Mouse (Mus musculus) gonadal fat pad, adult 2 months (tissue): ENCODE data around the gene App. TPM values are rescaled to one million over a fixed set of nuclear protein-coding genes. Genes with fewer than 3 reads are reported as not detected.

ENCODE experiments used
- DNase-seq: peaks from one replicate; pipeline ENCODE4 v3.0.0-alpha.2; 2012; ENCODE audit warnings: low read depth
- polyA plus RNA-seq: library from polyadenylated mRNA; depleted of rRNA; stranded (reverse); fragments of >200 nt; gene quantifications from 2 replicates; pipeline ENCODE4 v1.2.3, GENCODE M21; 2012

Gene App
- polyA plus RNA-seq, 1 experiment = 379 TPM

DNA sequence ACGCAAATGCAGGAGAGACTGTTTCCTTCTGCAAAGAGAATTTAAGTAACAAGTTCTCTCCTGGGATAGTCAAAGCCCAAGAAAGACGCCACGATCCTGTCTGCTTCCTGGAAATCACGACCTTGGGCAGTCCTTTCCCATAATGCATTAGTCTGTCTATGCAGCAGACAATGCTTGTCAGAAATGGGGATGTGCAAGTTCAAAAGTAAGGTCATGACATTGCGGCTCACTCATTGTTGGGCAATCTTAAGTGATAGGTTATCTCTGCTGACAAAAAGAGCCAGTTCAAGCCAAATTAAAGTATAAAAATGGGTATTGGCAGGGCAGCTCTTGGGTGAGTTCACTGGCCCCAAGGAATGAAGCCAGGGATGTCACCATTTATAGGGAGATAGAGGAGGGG, 51.6 kb downstream of the App start:
- no peak for DNase-seq

DNA sequence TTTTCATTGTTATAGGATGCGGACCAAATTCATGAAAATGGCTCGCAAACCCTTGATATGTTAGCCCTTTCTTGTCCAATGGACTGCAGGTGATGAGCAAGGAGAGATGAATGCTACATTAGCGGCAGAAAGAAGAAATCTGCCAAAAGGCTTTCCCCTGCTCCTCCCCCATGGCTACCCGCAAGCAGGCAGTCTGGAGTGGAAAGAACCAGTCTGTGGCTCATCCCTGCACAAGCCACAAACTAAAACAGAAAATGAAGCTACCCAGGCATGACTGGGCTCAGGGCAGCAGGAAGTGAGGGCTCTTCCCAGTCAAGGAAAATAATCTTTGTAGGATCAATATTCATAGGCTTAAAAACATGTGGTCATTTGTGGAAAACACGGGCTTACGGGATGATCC, 54.6 kb downstream of the App start:
- no peak for DNase-seq

DNA sequence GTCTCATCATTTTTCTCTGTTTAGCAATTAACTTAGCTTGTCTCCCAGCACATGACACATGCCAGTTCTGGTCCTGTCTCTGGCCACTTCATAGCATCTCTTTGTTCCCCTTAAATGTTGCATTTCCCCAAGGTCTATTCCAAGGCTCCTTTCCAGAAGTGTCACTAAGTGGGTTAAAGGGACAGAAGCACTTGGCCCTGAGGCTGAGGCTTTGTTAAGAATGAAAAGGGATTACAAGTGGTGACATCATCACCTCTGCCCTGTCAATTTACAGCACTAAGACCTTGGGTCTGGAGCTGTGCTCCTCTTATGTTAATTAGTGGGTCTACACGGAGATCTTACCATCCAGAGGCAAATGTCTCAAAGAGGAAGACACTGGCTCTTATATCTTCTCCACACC, 56.0 kb downstream of the App start:
- no peak for DNase-seq

DNA sequence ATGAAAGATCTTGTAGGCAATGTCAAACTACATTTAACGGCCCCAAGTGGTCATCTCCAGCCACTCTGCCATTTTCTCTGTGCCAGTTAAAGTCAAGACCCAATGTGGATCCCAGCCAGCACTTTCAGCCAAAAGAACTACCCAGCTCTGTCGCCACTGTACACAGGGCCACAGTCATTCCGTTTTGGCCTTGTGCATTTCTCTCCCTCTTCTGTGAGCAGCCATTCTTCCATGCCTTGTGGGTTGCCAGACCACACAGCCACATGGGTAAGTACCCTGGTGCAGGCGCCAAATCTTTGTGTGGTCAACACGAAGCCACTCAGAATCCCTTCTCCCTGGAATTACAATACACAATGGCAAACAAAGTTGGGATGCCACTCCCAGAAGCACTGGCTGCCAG, 57.7 kb downstream of the App start:
- DNase-seq = no peak

DNA sequence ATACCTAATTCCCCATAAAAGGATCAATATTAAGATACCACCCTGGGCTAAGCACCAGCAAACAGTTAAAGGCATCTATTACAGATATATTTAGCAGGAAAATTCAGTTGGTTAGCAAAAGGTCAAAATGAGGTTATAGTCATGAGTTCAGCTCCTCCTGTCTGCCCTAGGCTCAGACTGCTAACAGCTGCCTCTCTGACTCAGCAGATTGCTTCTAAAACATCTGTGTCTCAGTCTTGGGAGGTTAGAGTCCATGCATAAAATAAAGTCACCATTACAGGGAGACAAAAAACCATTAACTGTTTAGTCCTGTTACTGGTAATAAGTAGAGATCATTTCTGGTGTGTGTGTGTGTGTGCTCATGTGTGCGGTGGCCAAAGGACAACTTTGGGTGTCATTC, 58.8 kb downstream of the App start:
- no peak for DNase-seq

DNA sequence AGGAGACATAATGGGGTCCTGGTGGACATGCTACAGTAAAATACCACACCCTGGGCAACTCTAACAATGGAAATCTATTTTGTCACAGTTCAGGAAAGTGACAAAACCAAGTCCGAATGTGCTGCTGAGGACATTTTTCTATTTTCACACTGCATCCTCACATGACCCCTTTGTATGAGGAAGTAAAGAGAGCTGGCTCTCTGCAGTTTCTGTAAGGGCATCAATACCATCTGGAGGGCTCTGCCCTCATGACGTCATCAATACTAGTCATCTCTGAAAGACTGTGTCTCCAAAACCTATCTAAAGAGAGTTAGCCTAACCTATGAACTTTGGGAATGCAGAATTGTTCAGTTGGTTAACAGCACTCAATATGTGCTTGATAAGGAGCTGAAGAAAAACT, 59.6 kb downstream of the App start:
- no peak for DNase-seq

DNA sequence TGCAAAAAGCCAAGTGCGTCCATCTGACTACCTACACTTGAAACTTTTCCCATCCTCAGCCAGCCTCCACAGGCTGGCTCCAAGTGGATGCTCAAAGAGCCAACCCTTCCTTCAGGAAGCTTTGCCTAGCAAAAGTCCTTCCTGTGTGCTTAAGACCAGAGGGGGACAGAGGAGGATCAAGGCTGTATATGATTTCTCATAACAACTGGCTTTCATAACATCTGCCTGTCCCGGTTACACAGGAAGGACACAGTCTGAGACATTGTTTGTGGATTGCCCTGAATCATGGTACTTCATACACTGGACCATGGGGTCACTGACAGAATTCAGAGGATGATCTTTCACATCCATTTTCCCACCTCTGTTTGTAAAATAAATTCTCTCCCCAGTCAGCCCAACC, 61.3 kb downstream of the App start:
- DNase-seq = no peak

DNA sequence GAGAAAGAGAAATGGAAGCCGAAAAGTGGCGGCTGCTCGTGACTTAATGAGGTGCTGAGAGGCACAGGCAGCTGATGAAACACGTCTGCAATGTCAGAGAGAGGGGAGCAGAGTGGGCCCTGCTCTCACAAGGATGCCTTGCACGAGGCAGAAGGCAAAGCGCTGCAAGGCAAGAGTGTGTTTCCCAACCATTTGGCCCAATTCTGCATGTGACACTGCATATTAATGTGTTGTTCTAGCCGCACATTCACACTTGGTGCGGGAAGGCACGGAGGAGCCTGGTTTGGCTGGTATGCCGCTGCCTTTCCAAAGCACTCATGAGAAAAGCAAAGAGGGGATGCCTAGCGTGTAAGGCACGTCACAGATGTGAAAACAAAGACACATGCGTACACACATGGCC, 63.1 kb downstream of the App start:
- DNase-seq = no peak

DNA sequence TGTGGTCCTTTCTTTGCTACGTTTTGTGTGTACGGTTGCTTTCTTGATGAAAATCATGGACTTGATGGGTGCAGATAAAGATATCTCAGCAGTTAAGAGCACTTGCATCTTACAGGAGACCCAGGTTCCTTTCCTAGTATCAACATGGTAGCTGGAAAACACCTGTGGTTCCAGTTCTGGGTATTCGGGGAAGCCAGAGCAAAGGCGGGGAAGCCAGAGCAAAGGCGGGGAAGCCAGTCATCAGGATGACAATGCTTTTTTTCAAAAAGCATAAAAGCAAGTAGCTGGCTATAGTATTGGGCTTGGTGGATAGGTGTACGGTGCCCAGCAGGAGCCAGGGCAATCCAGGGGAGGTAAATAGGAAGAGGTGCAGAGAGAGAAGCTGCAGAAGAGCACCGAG, 65.1 kb downstream of the App start:
- DNase-seq = no peak

DNA sequence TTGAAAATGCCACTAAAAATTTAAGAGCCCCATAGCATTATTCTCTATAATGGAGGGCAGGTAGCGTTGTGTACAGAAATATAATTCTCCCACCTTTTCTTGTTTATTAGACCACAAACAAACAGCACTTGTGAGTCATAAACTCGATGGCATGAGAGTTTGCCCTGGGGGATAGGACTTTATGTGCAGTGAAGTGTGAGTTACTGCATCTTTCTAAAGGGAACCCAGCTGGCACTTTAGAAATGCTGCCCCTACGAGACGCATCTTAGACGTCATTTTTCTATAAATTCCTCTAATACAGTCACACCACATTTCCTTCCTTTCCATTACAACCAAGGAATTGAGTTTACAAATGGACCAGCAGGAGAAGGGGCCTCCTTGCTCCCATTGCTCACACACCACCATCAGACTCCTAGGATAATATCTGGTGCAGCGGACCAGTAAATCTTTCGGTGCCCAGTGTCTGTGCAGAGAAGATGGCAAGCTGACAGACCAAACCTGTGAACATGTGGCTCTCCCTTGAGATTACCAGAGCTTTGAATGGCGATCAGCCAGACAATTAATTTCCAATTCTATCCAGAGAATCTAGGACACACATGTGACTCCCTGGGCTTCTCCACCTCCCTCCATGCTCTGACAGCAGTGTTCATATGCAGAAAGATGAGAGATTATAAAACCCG, 66.8 kb downstream of the App start:
- DNase-seq = no peak

DNA sequence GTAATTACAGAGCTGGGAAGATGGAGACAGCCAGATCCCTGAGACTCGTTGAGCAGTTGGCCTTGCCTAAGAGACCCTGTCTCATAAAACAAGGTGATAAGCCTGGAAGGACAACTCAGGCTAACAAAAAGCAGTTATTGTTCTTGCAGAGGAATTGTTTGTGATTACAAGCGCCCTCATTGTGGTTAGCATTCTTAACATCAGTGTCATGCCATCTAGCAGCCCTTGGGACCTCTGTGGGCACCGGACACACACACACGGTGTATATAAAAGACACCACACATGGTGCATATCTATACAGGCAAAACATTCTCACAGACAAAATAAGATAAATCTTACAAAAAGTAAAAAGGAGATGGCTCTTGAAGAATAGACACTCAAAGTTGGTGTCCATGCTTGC, 68.0 kb downstream of the App start:
- DNase-seq = no peak

DNA sequence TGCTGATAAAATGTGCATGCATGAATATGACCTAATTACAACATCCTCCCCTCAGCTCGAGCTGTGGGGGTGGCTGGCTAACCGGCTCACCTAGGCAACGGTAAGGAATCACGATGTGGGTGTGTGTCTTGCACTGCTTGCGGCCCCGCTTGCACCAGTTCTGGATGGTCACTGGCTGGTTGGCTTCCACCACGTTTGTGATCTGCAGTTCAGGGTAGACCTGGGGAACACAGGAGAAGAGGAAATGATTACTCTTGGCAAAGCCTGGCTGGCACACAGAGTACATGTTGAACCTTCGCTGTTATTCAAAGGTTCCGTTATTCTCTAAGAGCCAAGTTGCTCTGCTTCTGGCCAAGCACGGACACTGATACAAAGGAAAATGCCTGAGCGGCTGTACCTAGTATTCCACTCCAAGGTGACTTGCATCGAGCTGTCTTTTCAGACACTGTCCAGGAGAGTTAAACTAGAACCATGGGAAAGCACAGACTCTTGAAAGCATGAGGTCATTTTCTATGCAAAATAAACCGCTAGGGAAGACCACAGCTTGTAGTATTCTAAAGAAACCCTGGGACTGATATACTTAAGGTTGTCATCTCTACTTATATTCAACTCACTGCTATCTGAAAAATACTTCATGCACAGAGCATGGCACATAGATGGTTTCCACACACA, 70.3 kb downstream of the App start:
- no peak for DNase-seq

DNA sequence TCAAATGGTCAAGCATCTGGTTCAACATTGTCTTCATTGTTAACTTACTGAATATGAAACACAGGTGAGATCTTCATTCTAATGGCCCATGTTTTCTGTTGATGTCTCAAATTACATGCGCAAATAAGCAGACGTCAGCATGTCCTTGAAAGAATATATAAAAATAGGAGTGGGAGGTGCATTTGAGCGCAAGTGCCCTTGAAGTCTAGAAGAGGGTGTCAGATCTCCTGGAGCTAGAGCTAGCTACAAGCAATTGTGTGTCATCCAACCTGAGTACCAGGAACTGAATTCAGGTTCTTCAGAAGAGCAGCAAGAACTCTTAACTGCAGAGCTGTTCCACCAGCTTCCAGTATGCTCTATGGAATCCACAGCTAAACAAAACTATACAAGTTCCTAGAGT, 72.0 kb downstream of the App start:
- no peak for DNase-seq

DNA sequence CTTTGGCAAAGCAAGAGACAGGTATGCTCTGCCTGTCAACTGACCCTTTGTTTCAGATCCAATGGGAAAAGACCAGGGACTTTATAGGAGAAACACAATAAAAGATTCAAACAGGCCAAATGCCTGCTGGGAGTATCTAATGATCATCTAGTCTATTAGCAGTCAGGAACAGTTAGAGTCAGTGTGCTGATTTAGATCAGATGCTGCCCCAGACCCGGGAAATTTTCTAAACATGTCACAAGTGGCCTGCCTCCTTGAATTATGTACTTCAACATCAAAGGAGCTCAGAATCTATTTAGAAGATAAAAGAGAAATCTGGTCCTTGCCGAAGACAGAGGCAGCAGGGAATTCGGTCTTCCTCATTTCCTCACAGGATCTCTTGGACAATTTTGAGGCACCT, 72.8 kb downstream of the App start:
- no peak for DNase-seq

DNA sequence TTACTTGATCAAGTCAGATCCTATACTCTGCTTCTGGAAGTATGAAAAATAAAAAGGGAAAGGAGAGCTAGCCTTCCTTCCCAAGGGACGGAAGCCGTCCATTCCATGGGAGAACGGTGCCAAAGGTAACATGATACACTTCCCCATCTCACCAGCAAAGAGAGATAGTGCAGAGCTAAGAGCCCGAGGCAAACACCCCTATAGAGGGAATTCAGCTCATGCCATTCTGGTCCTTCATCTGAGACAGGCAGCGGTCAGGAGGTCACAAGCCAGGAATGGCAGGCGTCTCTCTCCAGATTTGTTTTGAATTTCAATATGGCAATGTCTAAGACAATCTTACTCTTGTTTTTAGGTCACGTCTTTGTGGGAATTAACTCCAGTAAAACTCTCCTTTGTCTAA, 74.1 kb downstream of the App start:
- DNase-seq = no peak

DNA sequence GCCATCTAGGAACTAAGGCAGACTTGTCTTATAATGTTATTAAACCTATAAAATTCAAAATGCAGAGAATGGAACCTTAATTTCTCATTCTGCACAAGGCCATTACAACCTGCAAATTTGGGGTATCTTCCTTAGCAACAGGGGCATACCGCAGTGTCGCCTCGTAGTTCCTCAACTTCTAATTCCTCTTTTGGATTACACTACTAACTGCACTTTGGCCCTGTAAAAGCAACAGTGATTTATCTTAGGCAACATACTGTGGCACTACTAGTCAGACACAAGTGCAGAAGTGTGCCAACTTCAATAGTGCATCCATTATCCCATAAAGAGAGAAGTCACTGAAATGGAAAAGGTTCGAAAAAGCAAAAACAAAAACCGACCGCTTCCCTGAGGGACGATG, 74.5 kb downstream of the App start:
- no peak for DNase-seq

DNA sequence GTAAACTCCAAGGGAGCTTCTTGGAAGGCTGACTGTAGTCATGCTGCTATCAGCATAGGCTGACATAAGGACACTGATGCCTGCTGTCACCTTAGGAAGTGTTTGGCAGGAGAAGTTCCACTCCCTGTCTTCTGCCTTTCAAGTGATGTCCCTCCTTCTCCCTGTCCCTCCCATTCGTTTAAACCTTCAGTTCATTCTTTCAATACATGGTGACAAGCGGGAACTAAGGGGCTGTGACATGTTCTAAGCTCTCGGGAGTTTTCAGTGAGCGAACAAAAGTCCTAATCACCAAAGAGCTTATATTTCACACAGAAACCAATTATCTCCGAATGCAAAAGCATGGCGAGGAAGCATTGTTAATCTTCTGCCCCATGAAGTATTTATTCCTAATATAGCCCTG, 77.2 kb downstream of the App start:
- no peak for DNase-seq

DNA sequence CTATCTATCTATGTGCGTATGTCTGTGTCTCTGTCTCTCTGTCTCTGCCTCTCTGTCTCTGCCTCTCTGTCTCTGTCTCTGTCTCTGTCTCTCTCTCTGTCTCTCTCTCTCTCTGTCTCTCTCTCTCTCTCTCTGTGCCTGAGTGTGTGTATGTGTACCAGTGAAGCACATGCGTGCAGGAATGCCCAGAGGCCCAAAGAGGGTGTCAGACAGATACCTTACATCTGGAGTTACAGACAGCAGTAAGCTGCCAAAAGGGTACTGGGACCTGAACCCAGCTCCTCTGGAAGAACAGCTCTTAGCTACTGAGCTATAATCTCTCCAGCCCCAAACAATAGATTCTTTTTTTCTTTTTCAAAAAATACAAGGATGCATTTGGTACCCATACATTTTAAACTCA, 77.6 kb downstream of the App start:
- no peak for DNase-seq

DNA sequence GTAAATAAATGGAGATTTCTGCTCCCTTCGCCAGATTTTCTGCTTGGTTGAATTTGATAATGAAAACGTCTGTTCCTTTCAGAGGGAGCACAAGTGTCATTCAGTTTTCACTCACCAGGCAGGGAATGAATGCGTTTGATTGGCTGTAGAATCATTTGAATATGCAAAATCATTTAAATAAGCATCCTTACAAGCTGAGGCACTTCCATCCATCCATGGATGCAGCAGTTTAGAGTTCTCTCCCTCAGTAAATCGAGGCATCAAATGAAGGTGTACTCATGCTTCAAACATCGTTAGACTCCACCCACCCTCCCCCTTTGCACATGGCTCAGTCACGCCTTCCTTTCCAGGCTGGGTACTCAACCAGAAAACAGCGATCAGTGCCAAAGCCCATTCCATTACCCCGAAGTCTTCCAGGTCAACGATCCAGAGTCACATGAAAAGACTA, 80.9 kb downstream of the App start:
- no peak for DNase-seq

DNA sequence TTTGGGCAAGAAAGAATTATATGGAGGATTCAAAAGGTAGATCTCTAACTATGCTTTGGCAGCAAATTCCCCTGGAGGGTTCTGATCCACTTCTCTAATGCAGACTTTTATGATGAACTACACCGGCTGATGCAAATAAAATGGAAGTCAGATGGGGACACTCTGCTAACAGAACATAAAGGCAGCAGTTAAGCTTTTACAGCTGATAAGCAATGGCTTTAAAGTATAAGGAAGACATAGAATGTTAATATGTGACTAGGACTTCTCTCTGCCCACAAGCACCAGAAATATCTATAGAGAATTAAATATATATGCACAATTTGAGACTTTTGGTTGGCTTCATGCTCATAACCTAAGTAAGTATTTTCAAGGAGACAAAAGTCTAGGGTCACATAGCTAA, 81.4 kb downstream of the App start:
- DNase-seq = no peak

DNA sequence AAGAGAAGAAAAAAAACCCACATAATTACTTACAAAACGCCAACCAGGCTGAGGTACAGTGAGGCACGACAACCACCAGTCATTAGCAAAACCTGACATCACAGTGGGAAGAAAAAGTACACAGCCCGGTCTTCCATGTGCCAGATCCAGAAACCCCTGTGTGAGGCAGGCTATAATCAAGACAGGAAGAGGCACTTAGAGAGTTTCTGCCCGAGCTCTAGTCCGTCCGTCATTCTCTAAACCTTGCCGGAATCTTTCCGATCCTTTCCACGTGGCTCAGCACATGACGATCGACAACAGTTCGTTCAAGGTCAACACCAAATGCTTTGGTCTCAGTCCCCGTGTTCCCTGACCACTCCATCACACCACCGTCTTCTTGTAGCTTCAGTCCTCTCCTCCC, 82.6 kb downstream of the App start:
- DNase-seq = no peak

DNA sequence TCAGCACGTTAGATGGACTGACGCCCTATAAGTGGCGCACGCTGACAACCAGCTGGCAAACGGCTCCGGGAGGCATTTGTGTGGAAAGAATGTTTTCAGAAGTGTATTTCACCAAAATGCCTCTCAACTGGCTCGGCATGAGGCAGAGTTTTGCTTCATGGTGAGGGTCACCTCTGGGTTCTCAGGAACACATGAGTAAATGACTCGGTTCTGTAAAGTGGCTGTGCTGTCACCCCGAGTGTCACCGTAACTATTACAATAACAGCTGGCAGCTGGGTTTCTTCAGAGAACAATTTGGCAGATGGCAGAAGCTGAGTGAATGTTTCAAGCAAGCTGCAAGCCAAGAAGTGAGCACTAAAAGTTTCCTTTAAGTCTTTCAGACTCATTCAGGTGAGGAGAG, 85.4 kb downstream of the App start:
- DNase-seq = no peak

DNA sequence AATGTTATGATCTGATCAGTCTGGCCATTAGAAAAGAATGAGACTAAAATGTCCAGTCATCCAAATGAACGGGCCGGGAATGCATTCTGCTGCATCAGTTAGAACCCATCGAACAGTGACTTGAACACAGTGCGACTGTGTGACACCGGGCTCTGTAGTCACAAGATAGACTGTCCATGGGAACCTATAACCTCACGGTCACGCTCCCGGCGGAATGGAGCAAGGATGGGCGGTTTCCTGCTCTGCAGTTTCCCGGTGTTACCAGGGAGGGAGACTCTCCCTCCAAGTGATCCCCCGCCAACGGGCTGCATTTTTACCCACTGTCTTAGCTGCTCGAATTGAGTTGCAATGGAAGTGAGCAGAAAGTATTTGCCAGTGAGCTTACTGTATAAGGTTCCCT, 87.3 kb downstream of the App start:
- no peak for DNase-seq

DNA sequence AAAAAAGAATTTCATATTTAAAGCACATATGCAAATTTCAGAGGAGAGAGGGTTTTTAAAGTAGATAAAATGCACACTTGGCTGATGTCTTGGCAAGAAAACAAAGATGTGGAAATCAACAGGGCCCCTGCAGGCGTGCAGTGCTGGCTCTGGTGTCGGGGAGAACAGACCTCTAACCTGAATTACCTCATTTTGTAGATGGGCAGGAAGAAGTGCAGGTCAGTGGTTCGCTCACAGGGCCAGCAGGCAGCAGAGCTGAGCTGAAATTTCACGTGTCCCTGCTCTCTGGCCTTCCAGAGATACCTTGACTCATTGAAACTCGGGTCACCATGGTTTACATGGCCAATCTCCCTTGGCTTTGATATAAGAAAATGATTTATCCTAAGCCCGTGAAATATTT, 87.7 kb downstream of the App start:
- no peak for DNase-seq
